Mouse (Mus musculus) lung, embryonic 16.5 days (tissue): Measurements from ENCODE around the gene Sgcb. TPM values are rescaled to one million over a fixed set of nuclear protein-coding genes. Genes with fewer than 3 reads are reported as not detected.
"Not testable (repeated sequence)": the region's sequence is repeated elsewhere in the genome, so short reads cannot be mapped to it uniquely, and the experiment has no call there.

Source experiments
- ATAC-seq: fragments of 200-750 bp; cut with Nextera tagmentation; 2 replicates; pipeline ENCODE4 v1.8.0; 2017; ENCODE audit warnings: low read depth, mild to moderate bottlenecking, moderate library complexity
- H3K27ac ChIP-seq: fragments of 300-500 bp; sonication (generic); 2 replicates; pipeline ENCODE4 v1.5.1; 2014; ENCODE audit warnings: mild to moderate bottlenecking, control low read depth, low read length
- H3K27me3 ChIP-seq: fragments of 300-500 bp; sonication (generic); 2 replicates; pipeline ENCODE4 v1.6.1; 2014; ENCODE audit warnings: low read depth, low read length, mixed read lengths; ENCODE audit not compliant: control insufficient read depth, insufficient read depth
- H3K36me3 ChIP-seq: fragments of 300-500 bp; sonication (generic); 2 replicates; pipeline ENCODE4 v1.6.1; 2014; ENCODE audit warnings: low read length; ENCODE audit not compliant: control insufficient read depth, insufficient read depth
- H3K4me1 ChIP-seq: fragments of 300-500 bp; sonication (generic); replicated peaks from 2 replicates; pipeline ENCODE4 v1.6.1; 2014; ENCODE audit warnings: low read length, mixed read lengths; ENCODE audit not compliant: control insufficient read depth, insufficient read depth
- H3K4me2 ChIP-seq: fragments of 300-500 bp; sonication (generic); 2 replicates; pipeline ENCODE4 v1.6.1; 2014; ENCODE audit warnings: low read depth, low read length, control low read depth
- H3K4me3 ChIP-seq: fragments of 300-500 bp; sonication (generic); 2 replicates; pipeline ENCODE4 v1.5.1; 2014; ENCODE audit warnings: mild to moderate bottlenecking, low read length, control low read depth
- H3K9ac ChIP-seq: fragments of 300-500 bp; sonication (generic); 2 replicates; pipeline ENCODE4 v1.6.1; 2014; ENCODE audit warnings: low read length, control low read depth
- H3K9me3 ChIP-seq: fragments of 300-500 bp; sonication (generic); 2 replicates; pipeline ENCODE4 v1.6.1; 2016; ENCODE audit warnings: low read length; ENCODE audit not compliant: control insufficient read depth
- WGBS: fragments of 180-500 bp; shearing (Covaris S2); extraction: QIAGEN DNeasy Blood & Tissue Kit; methylation state at CpG from one replicate; pipeline ENCODE4 v1.1.7; 2014; 5-methylcytosine and 5-hydroxymethylcytosine counted together
- polyA plus RNA-seq: library from polyadenylated mRNA; unstranded; fragments of >200 nt; fragmentation: Nextera tagmentation; extraction: Ambion mirVana; gene quantifications from 2 replicates; pipeline ENCODE4 v1.2.1, GENCODE M21; 2015

Sgcb gene
- polyA plus RNA-seq, 1 experiment from 2014 or later = 33.7 TPM

GRCm38 (mm10) chr5:73599991-73600390 is 47.6 kb downstream of the Sgcb start:
- Histone ChIP-seq H3K27ac (no peak overlapping the region), H3K4me1 (no peaks in the 10 kb centered on the region), H3K36me3 (no peaks in the 10 kb centered on the region), H3K4me3 (no peak overlapping the region), H3K4me2 (no peak overlapping the region), H3K9ac (no peak overlapping the region), H3K27me3 (no peaks in the 10 kb centered on the region), H3K9me3 (no peaks in the 10 kb centered on the region)
- no peak for ATAC-seq
- WGBS = 63% methylated on average over 2 of the region's 2 CpGs

GRCm38 (mm10) chr5:73598943-73599695 is 48.5 kb downstream of the Sgcb start:
- H3K9me3 ChIP-seq = no peaks in the 10 kb centered on the region
- no peaks in the 10 kb centered on the region for H3K27me3 ChIP-seq
- no peak overlapping the region for H3K27ac ChIP-seq
- no peaks in the 10 kb centered on the region for H3K36me3 ChIP-seq
- no peak overlapping the region for H3K4me3 ChIP-seq
- WGBS = 61% methylated on average over 5 of the region's 5 CpGs
- H3K4me1 ChIP-seq = no peaks in the 10 kb centered on the region
- no peak for ATAC-seq
- H3K9ac ChIP-seq = no peak overlapping the region
- H3K4me2 ChIP-seq = no peak overlapping the region

- Histone ChIP-seq H3K4me1 (no peaks in the 10 kb centered on the region), H3K4me2 (no peak overlapping the region), H3K27me3 (no peaks in the 10 kb centered on the region), H3K36me3 (no peaks in the 10 kb centered on the region), H3K9me3 (no peaks in the 10 kb centered on the region), H3K4me3 (no peak overlapping the region), H3K27ac (no peak overlapping the region), H3K9ac (no peak overlapping the region)
- WGBS = 50% methylated on average over 3 of the region's 3 CpGs
- no peak for ATAC-seq
Measured at GRCm38 (mm10) chr5:73587119-73587518, 60.5 kb downstream of the Sgcb start.

- WGBS = 64% methylated on average over 4 of the region's 4 CpGs
- H3K4me1 ChIP-seq = no peaks in the 10 kb centered on the region
- H3K27me3 ChIP-seq = no peaks in the 10 kb centered on the region
- H3K27ac ChIP-seq = no peak overlapping the region
- no peak overlapping the region for H3K9ac ChIP-seq
- H3K4me3 ChIP-seq = no peak overlapping the region
- H3K4me2 ChIP-seq = no peak overlapping the region
- no peak for ATAC-seq
- H3K36me3 ChIP-seq = no peaks in the 10 kb centered on the region
- H3K9me3 ChIP-seq = no peaks in the 10 kb centered on the region
Measured at GRCm38 (mm10) chr5:73586597-73586996, 61.0 kb downstream of the Sgcb start.

GRCm38 (mm10) chr5:73585212-73586115 is 62.1 kb downstream of the Sgcb start:
- Histone ChIP-seq H3K4me1 (no peaks in the 10 kb centered on the region), H3K36me3 (no peaks in the 10 kb centered on the region), H3K27ac (no peak overlapping the region), H3K27me3 (no peaks in the 10 kb centered on the region), H3K4me2 (no peak overlapping the region), H3K9ac (no peak overlapping the region), H3K9me3 (no peaks in the 10 kb centered on the region), H3K4me3 (no peak overlapping the region)
- no peak for ATAC-seq
- 32% methylated on average over 7 of the region's 7 CpGs for WGBS

- H3K27ac ChIP-seq, H3K4me2 ChIP-seq, H3K36me3 ChIP-seq, ATAC-seq, H3K9me3 ChIP-seq, H3K4me1 ChIP-seq, H3K27me3 ChIP-seq, H3K9ac ChIP-seq, H3K4me3 ChIP-seq: not testable (repeated sequence)
- 59% methylated on average over 6 of the region's 6 CpGs for WGBS
Measured at GRCm38 (mm10) chr5:73584011-73584410, 63.6 kb downstream of the Sgcb start.

Other genes with a start within 250 kb of the Sgcb start
- gene Cwh43, start 241.7 kb downstream of the Sgcb start, polyA plus RNA-seq = 0.06 TPM in 1 of 2 replicates, not detected in the other
- gene Dcun1d4, start 166.8 kb downstream of the Sgcb start, polyA plus RNA-seq = 19.9 and 22.7 TPM in 2 replicates
- gene Lrrc66, start 15.3 kb downstream of the Sgcb start, polyA plus RNA-seq = not detected in 2 replicates
- gene Spata18, start 3.6 kb upstream of the Sgcb start, polyA plus RNA-seq = 4.3 and 5.8 TPM in 2 replicates